Mouse (Mus musculus): ENCODE results near the gene Gm9837.

Gm9837 gene

GRCm38 (mm10) chr11:53425711-53426255 is 44.5 kb downstream of the Gm9837 start:
- DNase-seq (ENCODE audit: low spot score): no peak

- no peak for DNase-seq (ENCODE audit: low spot score)
Observed at GRCm38 (mm10) chr11:53425251-53425650, 45.0 kb downstream of the Gm9837 start.

DNA sequence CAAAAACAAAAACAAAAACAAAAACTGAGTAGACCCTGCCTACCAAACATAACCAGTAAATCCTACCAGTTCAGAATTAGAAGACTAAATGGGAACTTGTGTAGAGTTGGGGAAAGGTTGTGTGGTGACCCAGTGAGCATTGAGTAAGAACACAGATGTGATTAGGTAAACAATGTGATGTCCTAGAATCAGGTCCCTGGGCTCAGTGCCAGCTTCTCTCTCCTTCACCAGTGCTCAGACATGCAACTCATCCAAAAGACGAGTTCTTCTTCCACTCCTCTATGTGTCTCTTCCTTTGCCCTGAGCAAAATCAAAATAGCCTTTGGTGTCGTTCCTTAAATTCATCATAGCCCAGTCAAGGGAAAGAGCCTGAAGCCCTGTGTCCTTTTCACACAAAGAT is 45.5 kb downstream of the Gm9837 start:
- no peak for DNase-seq (ENCODE audit: low spot score)

DNA sequence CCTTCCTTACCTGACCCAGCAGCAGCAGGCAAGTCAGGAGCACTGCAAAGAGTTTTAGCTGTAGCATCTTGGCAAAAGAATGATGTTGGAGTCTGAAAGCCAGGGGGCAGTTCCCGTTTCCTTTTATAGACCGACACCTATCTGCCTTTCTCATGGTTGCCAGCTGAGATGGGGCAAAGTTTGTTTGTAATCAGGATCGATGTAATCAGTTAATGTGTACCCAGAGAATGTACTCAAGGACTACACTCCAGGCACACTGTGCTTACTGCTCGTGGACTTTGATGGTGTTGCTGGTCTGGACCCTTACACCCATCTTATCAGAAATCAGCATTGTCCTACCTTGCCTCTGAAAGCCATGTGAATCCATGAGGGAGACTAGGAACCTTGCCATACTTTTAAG is 47.2 kb downstream of the Gm9837 start, which contains the start of gene Leap2:
TSS of gene Leap2 (minus strand) at position 135 of the 400 bp plus-strand sequence.
- no peak for DNase-seq (ENCODE audit: low spot score)

Measured in testis, postnatal 14 days (tissue).